Mouse (Mus musculus): Measurements from ENCODE around the gene Gm17622.

Gene Gm17622

DNA sequence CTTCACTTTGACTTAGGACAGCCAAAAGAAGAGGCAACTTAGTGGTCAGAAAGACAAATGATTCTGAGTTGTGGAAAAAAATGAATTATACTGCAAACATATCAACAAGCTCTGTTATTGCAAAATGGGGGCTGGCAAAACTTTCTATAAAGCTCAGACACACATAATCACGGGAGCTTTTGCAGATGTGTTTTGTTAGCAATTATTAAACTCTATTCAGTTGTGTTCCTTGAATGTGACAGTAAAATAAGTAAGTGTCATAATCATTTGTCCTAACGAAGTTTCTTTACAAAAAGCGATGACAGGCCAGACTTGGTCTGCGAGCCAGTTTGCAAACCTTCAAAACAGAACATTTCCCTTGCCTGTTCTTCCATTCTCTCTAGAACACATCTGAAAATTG lies 17.0 kb downstream of the Gm17622 start:
- in situ Hi-C loops (cut with MboI; ENCODE audit: unreplicated experiment in 2 of 2) = no loop called here

GRCm38 (mm10) chr13:96510635-96511034 lies 20.1 kb downstream of the Gm17622 start:
- in situ Hi-C loops (cut with MboI; ENCODE audit: unreplicated experiment in 2 of 2) = no loop called here

DNA sequence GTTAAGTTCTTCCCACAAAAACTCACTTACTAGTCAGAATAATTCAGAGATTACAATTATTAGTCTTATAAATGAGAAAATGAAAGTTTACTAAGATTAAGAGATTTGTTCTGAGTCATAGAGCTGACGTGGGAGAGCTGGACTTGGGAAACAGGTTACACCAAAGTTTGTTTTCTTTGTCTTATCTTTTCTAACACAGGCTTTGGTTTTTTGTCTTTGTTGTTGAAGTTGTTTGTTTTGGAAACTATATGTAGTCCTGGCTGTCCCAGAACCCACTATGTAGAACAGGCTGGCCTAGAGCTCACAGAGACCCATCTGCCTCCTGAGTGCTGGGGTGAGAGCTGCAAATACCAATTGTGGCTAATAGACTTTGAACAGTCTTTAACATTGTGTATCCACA lies 20.7 kb downstream of the Gm17622 start:
- in situ Hi-C loops (cut with MboI; ENCODE audit: unreplicated experiment in 2 of 2) = no loop called here

DNA sequence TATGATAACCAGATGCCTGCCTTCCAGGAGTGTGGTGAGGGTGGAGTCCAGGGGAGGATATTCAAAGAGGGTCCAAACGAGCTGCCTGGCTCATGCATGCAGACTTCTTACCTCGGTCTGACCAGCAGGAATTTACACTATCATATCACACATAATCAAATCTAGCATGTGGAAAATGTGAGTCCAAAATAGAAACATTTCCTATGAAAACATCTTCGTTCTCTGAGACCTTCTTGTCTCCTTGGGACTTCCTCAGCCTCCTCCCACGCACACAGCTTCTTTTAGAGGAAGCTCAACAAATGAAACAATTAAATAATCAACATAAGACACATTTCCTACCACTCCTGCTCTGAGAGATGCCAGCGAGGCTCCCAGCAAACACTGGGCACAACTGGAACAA lies 21.4 kb downstream of the Gm17622 start:
- in situ Hi-C loops (cut with MboI; ENCODE audit: unreplicated experiment in 2 of 2) = no loop called here

GRCm38 (mm10) chr13:96514154-96514942 lies 23.8 kb downstream of the Gm17622 start:
- in situ Hi-C loops (cut with MboI; ENCODE audit: unreplicated experiment in 2 of 2) = no loop called here

DNA sequence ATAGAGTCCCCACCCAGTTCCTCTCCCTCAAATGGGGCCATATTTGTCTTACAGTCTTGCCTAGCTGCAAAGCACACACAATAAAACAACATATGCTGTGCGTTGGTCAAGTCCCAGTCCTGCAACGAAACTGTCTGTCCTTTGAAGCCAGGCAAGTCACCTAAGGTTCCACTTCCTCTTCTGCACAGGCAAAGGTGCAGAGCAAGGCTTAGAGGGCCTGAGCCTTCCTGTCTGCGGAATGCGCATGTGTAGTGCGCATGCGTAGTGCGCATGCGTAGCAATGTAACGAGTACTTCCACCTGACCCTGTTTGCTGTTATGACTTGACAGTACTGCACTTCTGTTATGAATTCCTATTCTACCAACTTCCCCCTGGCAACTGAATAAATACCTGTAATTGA lies 25.7 kb downstream of the Gm17622 start:
- in situ Hi-C loops (cut with MboI; ENCODE audit: unreplicated experiment in 2 of 2) = no loop called here

GRCm38 (mm10) chr13:96517335-96517734 lies 26.8 kb downstream of the Gm17622 start:
- in situ Hi-C loops (cut with MboI; ENCODE audit: unreplicated experiment in 2 of 2) = no loop called here

DNA sequence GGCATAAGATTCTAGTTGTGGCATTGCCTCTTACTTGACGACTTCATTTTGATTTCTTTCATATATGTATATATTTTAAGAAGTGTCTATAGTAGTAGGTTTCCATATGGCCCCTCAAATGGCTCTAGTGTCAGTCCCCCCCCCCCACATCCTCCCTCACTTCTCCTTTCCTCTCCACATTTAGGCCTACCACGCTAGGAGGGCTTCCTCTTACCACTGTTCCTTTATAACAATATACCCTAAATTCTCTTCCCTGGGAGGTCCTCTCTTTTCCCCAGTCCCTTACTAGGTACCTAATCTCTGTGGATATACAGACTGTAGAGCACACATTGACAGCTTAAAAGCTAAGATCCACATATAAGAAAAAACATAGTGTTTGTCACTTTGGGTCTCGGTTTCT lies 30.8 kb downstream of the Gm17622 start:
- in situ Hi-C loops (cut with MboI; ENCODE audit: unreplicated experiment in 2 of 2) = no loop called here

GRCm38 (mm10) chr13:96527022-96527421 lies 36.5 kb downstream of the Gm17622 start:
- in situ Hi-C loops (cut with MboI; ENCODE audit: unreplicated experiment in 2 of 2) = loop anchor here in 1 of 2 experiments (25.0 kb wide), 1 partner anchor 1760 kb away; the partner anchor contains the start of gene Gm21976

- in situ Hi-C loops (cut with MboI; ENCODE audit: unreplicated experiment in 2 of 2) = loop anchor here in 1 of 2 experiments (25.0 kb wide), 1 partner anchor 1759 kb away; the partner anchor contains the start of gene Gm21976
These were observed 37.3 kb downstream of the Gm17622 start for GRCm38 (mm10) chr13:96527856-96528255.

GRCm38 (mm10) chr13:96528776-96529175 lies 38.2 kb downstream of the Gm17622 start:
- in situ Hi-C loops (cut with MboI; ENCODE audit: unreplicated experiment in 2 of 2) = loop anchor here in 1 of 2 experiments (25.0 kb wide), 1 partner anchor 1759 kb away; the partner anchor contains the start of gene Gm21976

DNA sequence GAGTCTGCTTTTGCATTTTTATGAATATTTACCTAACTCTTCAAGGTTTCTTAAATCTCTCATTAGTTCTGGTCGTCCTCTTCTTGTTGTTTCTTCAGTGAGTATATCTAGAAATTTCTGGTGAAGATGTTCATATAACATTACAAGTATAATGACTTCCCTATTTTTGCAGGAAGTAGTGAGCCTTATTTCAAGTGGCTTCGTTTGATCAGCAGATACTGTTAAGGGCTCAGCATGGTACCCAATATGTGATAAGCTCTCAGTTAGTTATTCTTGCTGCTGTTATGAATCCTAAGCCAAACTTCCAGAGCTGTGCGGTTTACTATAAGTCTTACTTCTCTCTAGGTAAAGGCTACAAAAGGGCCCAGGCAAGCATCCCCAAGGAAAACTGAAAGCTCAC lies 39.0 kb downstream of the Gm17622 start:
- in situ Hi-C loops (cut with MboI; ENCODE audit: unreplicated experiment in 2 of 2) = loop anchor here in 1 of 2 experiments (25.0 kb wide), 1 partner anchor 1758 kb away; the partner anchor contains the start of gene Gm21976

DNA sequence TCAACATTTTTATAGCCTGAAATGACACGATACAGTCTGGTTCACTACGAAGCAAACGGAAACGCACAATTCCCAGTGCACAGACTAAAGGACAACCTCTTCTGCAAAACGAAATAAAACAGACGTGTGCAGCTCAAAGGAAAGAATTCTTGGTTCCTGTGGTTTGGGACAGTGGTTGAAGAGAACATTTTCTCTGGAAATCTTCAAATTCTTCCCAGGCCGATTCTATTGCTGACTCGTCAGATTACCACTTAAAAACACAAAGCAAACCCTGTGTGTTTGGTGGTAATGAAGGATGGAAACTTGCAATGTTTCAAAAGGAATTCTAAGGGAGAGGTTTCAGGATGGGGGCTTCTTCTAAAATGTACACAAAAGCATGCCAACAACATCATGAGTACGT lies 39.5 kb downstream of the Gm17622 start:
- in situ Hi-C loops (cut with MboI; ENCODE audit: unreplicated experiment in 2 of 2) = loop anchor here in 1 of 2 experiments (25.0 kb wide), 1 partner anchor 1757 kb away; the partner anchor contains the start of gene Gm21976

DNA sequence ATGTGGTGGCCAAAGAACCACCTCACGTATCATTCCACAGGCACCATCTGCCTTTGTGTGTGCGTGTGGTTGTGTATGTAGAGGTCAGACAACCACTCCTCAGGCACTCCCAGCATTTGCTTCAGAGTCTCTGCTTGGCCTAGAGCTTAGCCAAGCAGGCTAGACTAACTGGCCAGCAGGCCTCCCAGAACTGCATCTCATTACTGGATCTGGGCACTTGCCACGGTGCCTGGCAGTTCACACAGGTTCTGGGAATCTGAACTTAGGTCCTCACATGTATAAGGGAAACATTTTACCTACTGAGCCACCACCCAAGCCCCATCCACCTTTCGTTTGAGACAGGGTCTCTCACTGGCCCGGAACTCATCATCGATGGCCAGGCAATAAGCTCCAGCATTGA lies 41.6 kb downstream of the Gm17622 start:
- in situ Hi-C loops (cut with MboI; ENCODE audit: unreplicated experiment in 2 of 2) = loop anchor here in 1 of 2 experiments (25.0 kb wide), 1 partner anchor 1755 kb away; the partner anchor contains the start of gene Gm21976

DNA sequence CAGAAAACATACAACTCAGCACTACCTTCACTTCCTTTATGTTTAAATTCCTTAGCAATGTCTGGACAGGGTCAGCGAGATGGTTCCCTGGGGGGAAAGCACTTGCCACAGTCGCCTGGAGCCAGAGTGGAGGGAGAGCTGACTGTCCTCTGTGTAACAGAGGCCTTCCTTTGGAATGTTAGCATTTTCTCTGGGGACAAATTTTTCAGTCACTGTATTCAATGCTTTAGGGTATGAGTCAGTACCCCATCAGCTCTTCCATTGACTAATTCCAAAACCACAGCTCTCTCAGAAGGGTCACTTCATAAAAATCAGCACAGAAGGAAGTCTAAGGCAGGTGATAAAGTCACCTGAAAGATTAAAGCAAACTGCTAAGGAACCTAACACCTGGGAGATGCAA lies 43.2 kb downstream of the Gm17622 start:
- in situ Hi-C loops (cut with MboI; ENCODE audit: unreplicated experiment in 2 of 2) = loop anchor here in 1 of 2 experiments (25.0 kb wide), 1 partner anchor 1754 kb away; the partner anchor contains the start of gene Gm21976

DNA sequence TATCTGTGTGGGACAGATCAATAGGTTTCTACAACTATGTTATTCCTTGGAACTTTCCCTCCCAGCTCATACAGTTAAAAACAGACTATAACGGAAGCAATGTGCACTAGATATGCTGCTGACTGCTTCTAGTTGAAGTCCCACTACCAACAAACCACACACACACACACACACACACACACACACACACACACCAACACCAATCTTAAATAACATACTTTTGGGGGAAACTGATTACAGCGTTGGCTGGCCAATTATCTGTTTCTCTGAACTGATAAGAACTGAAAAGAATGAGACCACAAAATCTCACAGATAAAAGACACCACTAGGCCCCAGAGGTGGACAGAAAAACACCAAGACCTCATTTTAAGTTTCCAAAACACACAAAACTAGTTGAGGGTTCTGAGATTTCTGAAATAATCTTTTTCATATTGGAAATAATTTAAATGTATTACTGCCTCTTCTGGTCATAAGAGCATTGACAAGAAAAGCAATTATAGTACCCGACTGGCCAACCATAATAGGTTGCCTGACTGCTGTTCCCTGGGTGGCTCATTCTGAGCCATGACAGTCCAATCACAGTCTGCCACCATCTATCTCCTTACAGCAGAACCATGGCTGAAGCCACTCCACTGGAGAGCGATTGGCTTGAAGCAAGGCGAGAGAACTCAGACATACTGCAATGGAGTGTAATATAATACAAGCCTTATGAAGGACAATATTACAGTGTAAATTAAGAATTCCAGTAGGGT lies 46.5 kb downstream of the Gm17622 start:
- in situ Hi-C loops (cut with MboI; ENCODE audit: unreplicated experiment in 2 of 2) = loop anchor here in 1 of 2 experiments (25.0 kb wide), 1 partner anchor 1750 kb away; the partner anchor contains the start of gene Gm21976

DNA sequence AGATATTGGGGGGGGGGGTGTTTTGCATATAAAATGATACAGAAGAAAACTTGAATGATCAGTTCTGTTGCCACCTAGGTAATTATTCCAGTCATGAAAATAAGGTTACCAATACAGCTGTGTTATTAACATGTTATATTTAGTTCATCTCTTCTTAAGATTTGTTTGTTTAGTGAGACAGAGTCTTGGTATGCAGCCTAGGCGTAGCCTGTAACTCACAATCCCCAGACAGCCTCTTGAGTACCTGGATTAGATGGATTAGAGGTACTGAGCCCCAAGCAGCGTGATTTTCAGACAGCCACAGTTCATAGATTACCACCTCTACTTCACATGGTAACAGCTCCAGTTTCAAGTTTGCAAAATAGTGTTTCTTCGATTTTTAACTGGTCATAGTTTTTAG lies 47.6 kb downstream of the Gm17622 start:
- in situ Hi-C loops (cut with MboI; ENCODE audit: unreplicated experiment in 2 of 2) = loop anchor here in 1 of 2 experiments (25.0 kb wide), 1 partner anchor 1749 kb away; the partner anchor contains the start of gene Gm21976
